Mouse (Mus musculus): ENCODE data around the gene Bin2. TPM values are rescaled to one million over a fixed set of nuclear protein-coding genes. Genes with fewer than 3 reads are reported as not detected.

Gene Bin2
- polyA plus RNA-seq (2014; fragmentation: Nextera tagmentation; extraction: Ambion mirVana): 6.3 and 6.6 TPM in 2 replicates

DNA sequence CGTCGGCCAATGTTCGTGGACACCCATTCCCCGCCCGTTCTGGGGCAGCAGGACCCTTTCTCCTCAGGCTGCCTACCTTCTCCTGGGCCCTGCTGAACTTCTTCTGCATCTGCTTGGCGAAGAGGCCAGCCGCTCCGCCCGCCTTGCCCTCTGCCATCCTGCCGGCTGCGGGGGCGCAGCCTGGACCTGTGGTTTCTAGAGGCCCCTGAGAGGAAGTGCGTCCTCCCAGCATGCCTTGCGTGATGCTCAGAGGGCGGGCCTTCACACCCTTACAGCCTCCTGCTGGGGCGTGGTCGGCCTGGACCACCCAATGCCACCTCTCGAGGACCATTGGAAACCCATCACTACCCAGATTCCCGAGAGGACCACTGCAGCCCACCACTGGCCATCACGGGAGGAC is at the start of gene Bin2:
Gene Bin2 (minus strand): TSS at position 217 of the 400 bp plus-strand sequence.
- Histone ChIP-seq H3K4me3 (ENCODE audit: low read depth, low read length) (no peak within 1 kb of the TSS), H3K4me1 (ENCODE audit: control insufficient read depth, insufficient read depth, low read length) (peaks cover 23% of the 10 kb centered on the region), H3K27me3 (ENCODE audit: control insufficient read depth, insufficient read depth, low read length) (no peaks in the 10 kb centered on the region), H3K4me2 (no peak within 1 kb of the TSS), H3K9me3 (replicated peaks; ENCODE audit: control insufficient read depth, low read length) (no peaks in the 10 kb centered on the region), H3K9ac (ENCODE audit: low read depth, low read length) (no peak within 1 kb of the TSS), H3K27ac (ENCODE audit: low read depth, low read length) (no peak within 1 kb of the TSS), H3K36me3 (ENCODE audit: control insufficient read depth, insufficient read depth, low read length) (no peaks in the 10 kb centered on the region)
- no peak for ATAC-seq (replicated peaks; ENCODE audit: insufficient number of reproducible peaks, low FRiP score, low TSS enrichment)
- 83% methylated on average over 20 of the region's 20 CpGs for WGBS (ENCODE audit: insufficient replicate concordance)

DNA sequence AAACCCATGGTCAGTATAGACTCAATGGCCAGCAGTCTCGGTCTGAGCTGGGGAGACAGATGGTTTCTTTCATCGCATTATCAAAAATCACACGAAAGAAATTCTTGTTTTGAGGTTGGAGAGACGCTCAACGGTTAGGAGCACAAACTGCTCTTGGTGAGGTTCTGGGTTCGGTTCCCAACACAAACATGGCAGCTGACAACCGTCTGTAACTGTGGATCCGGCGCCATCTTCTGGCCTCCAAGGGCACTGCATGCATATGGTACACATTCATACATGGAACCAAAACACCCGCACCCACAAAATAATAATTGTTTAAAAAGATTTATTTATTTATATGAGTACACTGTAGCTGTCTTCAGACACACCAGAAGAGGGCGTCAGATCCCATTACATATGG is 49.2 kb upstream of the Bin2 start:
- H3K4me3 ChIP-seq (ENCODE audit: low read depth, low read length): no peak overlapping the region
- ATAC-seq (replicated peaks; ENCODE audit: insufficient number of reproducible peaks, low FRiP score, low TSS enrichment): no peak
- no peak overlapping the region for H3K27ac ChIP-seq (ENCODE audit: low read depth, low read length)
- no peaks in the 10 kb centered on the region for H3K9me3 ChIP-seq (replicated peaks; ENCODE audit: control insufficient read depth, low read length)
- H3K36me3 ChIP-seq (ENCODE audit: control insufficient read depth, insufficient read depth, low read length): no peaks in the 10 kb centered on the region
- WGBS (ENCODE audit: insufficient replicate concordance): 75% methylated on average over 11 of the region's 11 CpGs
- no peak overlapping the region for H3K9ac ChIP-seq (ENCODE audit: low read depth, low read length)
- H3K4me1 ChIP-seq (ENCODE audit: control insufficient read depth, insufficient read depth, low read length): no peaks in the 10 kb centered on the region
- H3K4me2 ChIP-seq: no peak overlapping the region
- peaks cover 7% of the 10 kb centered on the region; the same call in 1 of the 2 replicates for H3K27me3 ChIP-seq (ENCODE audit: control insufficient read depth, insufficient read depth, low read length)

DNA sequence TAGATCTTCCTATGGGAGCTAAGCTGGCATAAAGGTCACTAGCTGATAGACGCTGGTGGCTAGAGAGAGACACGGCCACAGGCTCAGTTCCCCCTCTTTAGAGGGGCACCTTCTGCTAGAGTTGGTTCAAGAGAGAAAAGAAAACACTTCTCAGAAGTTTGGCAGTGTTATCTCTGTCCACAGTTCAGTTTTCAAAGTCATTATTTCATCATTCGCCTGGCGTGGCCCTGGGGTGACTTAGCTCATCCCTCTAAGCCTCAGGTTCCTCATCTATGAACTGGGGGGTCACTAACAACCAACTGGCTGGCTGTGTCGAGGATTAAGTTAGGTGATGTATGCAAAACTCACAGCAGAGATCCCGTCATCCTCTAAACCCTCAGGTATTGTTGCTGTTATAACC is 48.6 kb upstream of the Bin2 start:
- no peaks in the 10 kb centered on the region for H3K9me3 ChIP-seq (replicated peaks; ENCODE audit: control insufficient read depth, low read length)
- no peak for ATAC-seq (replicated peaks; ENCODE audit: insufficient number of reproducible peaks, low FRiP score, low TSS enrichment)
- no peak overlapping the region for H3K27ac ChIP-seq (ENCODE audit: low read depth, low read length)
- peaks cover 7% of the 10 kb centered on the region; the same call in 1 of the 2 replicates for H3K27me3 ChIP-seq (ENCODE audit: control insufficient read depth, insufficient read depth, low read length)
- 82% methylated on average over 6 of the region's 6 CpGs for WGBS (ENCODE audit: insufficient replicate concordance)
- H3K36me3 ChIP-seq (ENCODE audit: control insufficient read depth, insufficient read depth, low read length): no peaks in the 10 kb centered on the region
- H3K4me3 ChIP-seq (ENCODE audit: low read depth, low read length): no peak overlapping the region
- no peaks in the 10 kb centered on the region for H3K4me1 ChIP-seq (ENCODE audit: control insufficient read depth, insufficient read depth, low read length)
- H3K4me2 ChIP-seq: no peak overlapping the region
- H3K9ac ChIP-seq (ENCODE audit: low read depth, low read length): no peak overlapping the region

DNA sequence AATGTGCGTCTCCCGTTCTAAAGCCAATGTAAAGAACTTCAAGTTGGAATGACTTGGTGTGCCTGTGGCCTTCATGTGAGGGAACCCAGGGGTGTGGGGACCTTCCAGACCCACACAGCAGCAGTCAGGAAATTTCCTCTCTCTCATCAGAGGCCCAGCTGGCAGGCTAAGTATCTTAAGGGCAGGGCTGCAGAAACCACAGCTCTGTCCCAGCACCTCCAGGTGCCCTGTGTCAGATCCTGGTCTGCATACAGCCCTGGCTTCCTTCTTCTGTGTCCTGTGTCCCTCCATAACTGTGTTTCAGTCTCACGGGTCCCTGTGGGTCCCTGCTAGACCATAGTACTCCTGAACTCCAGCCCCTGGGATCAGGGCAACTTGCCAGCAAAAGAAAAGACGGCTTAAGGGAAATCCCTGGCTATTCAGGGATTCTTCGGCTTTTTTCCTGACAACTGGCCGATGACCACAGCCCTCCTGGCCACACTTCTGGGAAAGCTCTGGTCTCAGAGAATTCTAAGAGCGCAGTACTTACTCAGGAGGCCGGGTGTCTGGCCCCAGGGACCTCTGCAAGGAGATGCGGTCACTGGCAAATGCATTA is 46.1 kb upstream of the Bin2 start:
- Histone ChIP-seq H3K4me1 (ENCODE audit: control insufficient read depth, insufficient read depth, low read length) (no peaks in the 10 kb centered on the region), H3K4me2 (no peak overlapping the region), H3K27me3 (ENCODE audit: control insufficient read depth, insufficient read depth, low read length) (peaks cover 4% of the 10 kb centered on the region; the same call in 1 of the 2 replicates), H3K27ac (ENCODE audit: low read depth, low read length) (no peak overlapping the region), H3K36me3 (ENCODE audit: control insufficient read depth, insufficient read depth, low read length) (no peaks in the 10 kb centered on the region), H3K4me3 (ENCODE audit: low read depth, low read length) (no peak overlapping the region), H3K9ac (ENCODE audit: low read depth, low read length) (no peak overlapping the region), H3K9me3 (replicated peaks; ENCODE audit: control insufficient read depth, low read length) (no peaks in the 10 kb centered on the region)
- WGBS (ENCODE audit: insufficient replicate concordance): 70% methylated on average over 9 of the region's 9 CpGs
- ATAC-seq (replicated peaks; ENCODE audit: insufficient number of reproducible peaks, low FRiP score, low TSS enrichment): no peak

DNA sequence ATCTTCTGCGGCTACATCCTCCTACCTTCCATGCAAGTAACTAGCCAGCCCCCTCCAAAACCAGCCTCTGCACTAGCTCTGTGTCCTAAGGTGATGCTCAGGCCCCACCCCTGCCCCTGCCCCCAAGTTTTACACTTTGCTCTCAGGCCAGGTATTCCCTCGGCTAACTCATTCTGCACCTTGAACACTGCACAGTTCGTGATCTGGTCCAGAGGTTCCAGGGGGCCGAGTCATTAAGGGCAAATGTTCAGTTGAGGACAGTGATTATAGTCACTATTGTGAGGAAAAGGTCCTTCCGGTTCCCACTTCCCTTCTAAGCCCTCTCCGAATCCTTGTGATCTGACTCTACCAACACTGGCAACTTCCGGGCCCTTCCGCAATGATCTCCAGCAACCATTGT is 45.1 kb upstream of the Bin2 start:
- H3K9me3 ChIP-seq (replicated peaks; ENCODE audit: control insufficient read depth, low read length): no peaks in the 10 kb centered on the region
- H3K4me1 ChIP-seq (ENCODE audit: control insufficient read depth, insufficient read depth, low read length): no peaks in the 10 kb centered on the region
- no peak overlapping the region for H3K4me2 ChIP-seq
- WGBS (ENCODE audit: insufficient replicate concordance): 79% methylated on average over 8 of the region's 8 CpGs
- H3K27ac ChIP-seq (ENCODE audit: low read depth, low read length): no peak overlapping the region
- ATAC-seq (replicated peaks; ENCODE audit: insufficient number of reproducible peaks, low FRiP score, low TSS enrichment): no peak
- H3K27me3 ChIP-seq (ENCODE audit: control insufficient read depth, insufficient read depth, low read length): peaks cover 4% of the 10 kb centered on the region; the same call in 1 of the 2 replicates
- H3K36me3 ChIP-seq (ENCODE audit: control insufficient read depth, insufficient read depth, low read length): no peaks in the 10 kb centered on the region
- no peak overlapping the region for H3K4me3 ChIP-seq (ENCODE audit: low read depth, low read length)
- no peak overlapping the region for H3K9ac ChIP-seq (ENCODE audit: low read depth, low read length)

DNA sequence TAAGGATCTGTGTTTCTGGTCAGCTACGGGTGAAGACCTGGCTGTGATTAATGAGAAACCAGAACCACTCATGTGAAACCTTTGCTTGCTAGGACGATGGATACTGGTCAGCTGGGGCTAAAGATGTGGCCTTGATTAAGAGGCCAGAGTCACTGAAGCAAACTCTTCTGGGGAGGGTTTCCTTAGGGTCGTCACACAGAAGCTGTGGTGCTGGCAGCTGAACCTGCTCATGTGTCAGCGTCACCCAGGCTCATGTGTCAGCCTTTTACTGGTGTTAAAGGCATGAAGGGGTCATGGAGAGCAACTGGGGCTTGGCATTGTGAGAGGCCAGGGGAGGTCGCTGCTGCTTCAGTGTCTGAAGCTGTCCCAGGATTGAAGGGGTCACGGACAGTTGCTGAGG is 41.5 kb upstream of the Bin2 start:
- no peaks in the 10 kb centered on the region for H3K4me1 ChIP-seq (ENCODE audit: control insufficient read depth, insufficient read depth, low read length)

DNA sequence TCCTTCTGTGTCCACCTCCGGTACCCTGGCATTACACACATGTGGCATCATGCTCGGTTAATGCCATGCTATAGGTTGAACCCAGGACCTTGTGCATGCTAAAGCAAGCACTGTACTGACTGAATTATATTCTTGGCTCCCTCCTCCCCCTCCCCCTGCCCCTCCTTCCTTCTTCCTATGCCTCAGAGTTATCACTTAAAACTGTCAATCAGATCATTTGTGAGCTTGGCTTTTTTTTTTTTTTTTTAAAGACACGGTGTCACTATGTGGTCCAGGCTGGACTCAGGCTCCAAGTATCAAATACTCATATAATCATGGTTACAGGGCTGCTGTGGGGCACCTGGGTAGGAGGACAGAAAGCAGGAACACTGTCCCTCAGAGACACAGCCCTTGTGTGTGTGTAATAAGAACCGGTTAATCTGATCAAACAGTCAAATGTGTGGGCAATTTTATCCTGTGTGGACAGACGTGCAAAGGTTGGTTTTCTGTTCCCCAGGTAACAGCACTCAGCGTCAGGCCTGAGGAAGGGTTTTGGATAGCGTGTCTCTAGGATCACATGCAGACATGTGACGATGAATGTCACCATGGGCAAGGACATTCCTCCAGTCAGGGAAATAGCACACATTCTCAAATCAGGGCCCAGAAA is 39.2 kb upstream of the Bin2 start:
- Histone ChIP-seq H3K9me3 (replicated peaks; ENCODE audit: control insufficient read depth, low read length) (no peaks in the 10 kb centered on the region), H3K27ac (ENCODE audit: low read depth, low read length) (no peak overlapping the region), H3K27me3 (ENCODE audit: control insufficient read depth, insufficient read depth, low read length) (peaks cover 8% of the 10 kb centered on the region), H3K4me3 (ENCODE audit: low read depth, low read length) (no peak overlapping the region), H3K4me1 (ENCODE audit: control insufficient read depth, insufficient read depth, low read length) (peaks cover 5% of the 10 kb centered on the region; the same call in 1 of the 2 replicates), H3K9ac (ENCODE audit: low read depth, low read length) (no peak overlapping the region), H3K36me3 (ENCODE audit: control insufficient read depth, insufficient read depth, low read length) (no peaks in the 10 kb centered on the region), H3K4me2 (no peak overlapping the region)
- WGBS (ENCODE audit: insufficient replicate concordance): 67% methylated on average over 8 of the region's 8 CpGs
- no peak for ATAC-seq (replicated peaks; ENCODE audit: insufficient number of reproducible peaks, low FRiP score, low TSS enrichment)

More for the DNA sequence above, 41.5 kb upstream of the Bin2 start:
- Histone ChIP-seq H3K36me3 (ENCODE audit: control insufficient read depth, insufficient read depth, low read length) (no peaks in the 10 kb centered on the region), H3K27ac (ENCODE audit: low read depth, low read length) (no peak overlapping the region), H3K9me3 (replicated peaks; ENCODE audit: control insufficient read depth, low read length) (no peaks in the 10 kb centered on the region), H3K9ac (ENCODE audit: low read depth, low read length) (no peak overlapping the region), H3K27me3 (ENCODE audit: control insufficient read depth, insufficient read depth, low read length) (no peaks in the 10 kb centered on the region; the same call in 1 of the 2 replicates), H3K4me2 (no peak overlapping the region), H3K4me3 (ENCODE audit: low read depth, low read length) (no peak overlapping the region)
- no peak for ATAC-seq (replicated peaks; ENCODE audit: insufficient number of reproducible peaks, low FRiP score, low TSS enrichment)
- 60% methylated on average over 6 of the region's 6 CpGs for WGBS (ENCODE audit: insufficient replicate concordance)

DNA sequence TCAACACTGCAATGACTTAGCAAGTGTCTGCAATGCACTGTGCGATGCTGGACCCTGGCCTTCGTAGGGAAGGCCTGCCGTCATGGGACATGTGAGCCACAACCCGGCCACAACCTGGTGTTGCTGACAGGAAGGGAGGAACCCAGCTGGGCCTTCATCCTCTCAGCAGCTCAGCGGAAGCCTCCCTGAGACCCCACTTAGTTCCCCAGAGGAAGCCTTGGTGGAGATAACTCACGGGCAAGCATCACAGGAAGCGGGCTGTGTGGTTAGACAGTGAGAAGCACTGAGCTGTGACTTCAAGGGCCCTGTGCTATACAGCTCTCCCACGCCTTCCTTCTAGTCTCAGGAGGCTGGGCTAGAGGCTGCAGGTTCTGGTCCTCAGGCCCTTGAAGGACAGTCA is 36.9 kb upstream of the Bin2 start:
- Histone ChIP-seq H3K9me3 (replicated peaks; ENCODE audit: control insufficient read depth, low read length) (no peaks in the 10 kb centered on the region), H3K4me2 (no peak overlapping the region), H3K27ac (ENCODE audit: low read depth, low read length) (no peak overlapping the region), H3K36me3 (ENCODE audit: control insufficient read depth, insufficient read depth, low read length) (no peaks in the 10 kb centered on the region), H3K4me3 (ENCODE audit: low read depth, low read length) (no peak overlapping the region), H3K4me1 (ENCODE audit: control insufficient read depth, insufficient read depth, low read length) (peaks cover 5% of the 10 kb centered on the region; the same call in 1 of the 2 replicates), H3K9ac (ENCODE audit: low read depth, low read length) (no peak overlapping the region), H3K27me3 (ENCODE audit: control insufficient read depth, insufficient read depth, low read length) (peaks cover 16% of the 10 kb centered on the region)
- ATAC-seq (replicated peaks; ENCODE audit: insufficient number of reproducible peaks, low FRiP score, low TSS enrichment): no peak
- WGBS (ENCODE audit: insufficient replicate concordance): 40% methylated on average over 8 of the region's 8 CpGs

DNA sequence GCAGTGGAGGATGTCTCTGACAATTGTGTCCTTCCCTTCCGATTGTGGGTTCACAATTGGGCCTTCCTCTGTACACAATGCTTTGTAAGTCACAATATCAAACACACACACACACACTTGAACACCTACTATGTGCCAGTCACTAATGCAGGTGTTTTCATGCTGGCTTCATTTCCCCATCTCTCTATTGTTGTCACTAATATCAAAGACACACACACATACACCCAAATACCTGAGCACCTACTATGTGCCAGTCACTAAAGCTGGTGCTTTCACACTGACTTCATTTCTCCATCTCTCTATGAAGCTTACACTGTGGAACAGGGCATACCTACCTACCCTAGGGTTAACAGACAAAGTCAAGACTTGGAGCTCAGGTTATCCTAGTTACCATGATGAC is 36.0 kb upstream of the Bin2 start:
- H3K9ac ChIP-seq (ENCODE audit: low read depth, low read length): no peak overlapping the region
- ATAC-seq (replicated peaks; ENCODE audit: insufficient number of reproducible peaks, low FRiP score, low TSS enrichment): no peak
- H3K4me2 ChIP-seq: no peak overlapping the region
- WGBS (ENCODE audit: insufficient replicate concordance): 76% methylated on average over 1 of the region's 1 CpGs
- H3K27ac ChIP-seq (ENCODE audit: low read depth, low read length): no peak overlapping the region
- H3K4me1 ChIP-seq (ENCODE audit: control insufficient read depth, insufficient read depth, low read length): peaks cover 5% of the 10 kb centered on the region; the same call in 1 of the 2 replicates
- no peak overlapping the region for H3K4me3 ChIP-seq (ENCODE audit: low read depth, low read length)
- peaks cover 16% of the 10 kb centered on the region for H3K27me3 ChIP-seq (ENCODE audit: control insufficient read depth, insufficient read depth, low read length)
- no peaks in the 10 kb centered on the region for H3K36me3 ChIP-seq (ENCODE audit: control insufficient read depth, insufficient read depth, low read length)
- no peaks in the 10 kb centered on the region for H3K9me3 ChIP-seq (replicated peaks; ENCODE audit: control insufficient read depth, low read length)
